Mouse (Mus musculus): ENCODE measurements at regions not wholly inside any gene's neighbourhood (a gene's known extent, or its start where the extent isn't known, plus 50 kb on each side); places are given as distances from the start of the nearest gene placed in this dataset.

DNA sequence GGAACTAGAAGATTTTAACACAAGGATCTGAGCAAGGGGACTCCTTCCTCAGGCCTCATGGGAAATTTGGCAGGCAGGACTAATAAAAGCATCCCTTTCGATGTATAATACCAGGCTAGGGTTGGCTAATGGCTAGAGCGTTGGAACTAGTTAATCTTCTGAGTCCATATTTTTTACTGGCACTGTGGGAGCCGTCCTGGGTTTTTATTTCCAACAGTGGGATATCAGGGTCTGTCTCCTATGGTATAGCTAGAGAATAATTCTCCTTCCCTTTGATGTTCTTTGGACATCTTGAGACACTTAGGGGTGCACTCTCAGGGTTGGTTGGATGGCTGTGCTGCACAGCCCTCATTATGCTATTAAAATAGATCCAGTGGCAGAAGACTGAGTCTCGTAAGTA is 150.9 kb downstream of the Ttc32 start:
- no peak for TF ChIP-seq CTCF (conservative IDR thresholded peaks at IDR 0.05 in 1 of 2, IDR thresholded peaks at IDR 0.05 in 1 of 2; ENCODE audit: low read depth in 2 of 2, low read length in 2 of 2)
- TF ChIP-seq EP300 (IDR thresholded peaks at IDR 0.05; ENCODE audit: low read length), result no peak
- TF ChIP-seq POLR2A (IDR thresholded peaks at IDR 0.05; ENCODE audit: low read depth, low read length), result no peak
- TF ChIP-seq USF1 (IDR thresholded peaks at IDR 0.05; ENCODE audit: low read depth, low read length), result no peak
- no peak for TF ChIP-seq MAX (IDR thresholded peaks at IDR 0.05; ENCODE audit: low read length)
- no peak for TF ChIP-seq USF2 (conservative IDR thresholded peaks at IDR 0.05; ENCODE audit: low read depth, low read length)
- TF ChIP-seq RCOR1 (conservative IDR thresholded peaks at IDR 0.05; ENCODE audit: low read depth, low read length), result no peak
- TF ChIP-seq CHD2 (IDR thresholded peaks at IDR 0.05; ENCODE audit: low read length), result no peak
- no peak for TF ChIP-seq NRF1 (IDR thresholded peaks at IDR 0.05; ENCODE audit: low read depth, low read length)
- no peak for TF ChIP-seq MAFK (IDR thresholded peaks at IDR 0.05; ENCODE audit: insufficient replicate concordance, low read length)
